Mouse (Mus musculus): ENCODE results near the gene Duox1.

DNA sequence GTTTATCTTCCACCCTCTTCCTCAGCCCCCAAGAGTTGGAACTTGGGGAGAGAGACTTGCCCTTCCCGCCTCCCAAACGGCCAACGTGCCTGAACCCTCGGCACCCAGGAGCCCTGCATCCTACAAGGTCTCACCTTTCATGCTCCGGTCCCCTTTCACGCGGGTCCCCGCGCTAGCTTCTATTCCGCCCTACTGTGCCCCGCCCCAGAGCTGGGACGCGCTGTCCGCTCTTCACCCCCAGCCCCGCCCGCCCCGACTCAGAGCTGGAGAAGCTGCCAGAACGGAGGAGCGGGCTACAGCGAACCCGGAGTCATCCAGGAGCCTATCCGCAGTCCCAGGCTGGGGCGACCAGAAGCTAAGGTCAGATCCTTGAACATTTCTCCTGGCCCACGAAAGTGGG is 1.9 kb upstream of the Duox1 start, which contains the start of gene Duoxa1:
- TF ChIP-seq POLR2A (IDR thresholded peaks at IDR 0.05; ENCODE audit: low read depth, low read length) (no peak), CTCF (IDR thresholded peaks at IDR 0.05; ENCODE audit: extremely low read depth, insufficient read length, insufficient replicate concordance, low read depth, low read length) (no peak)

All from small intestine, adult 2 months (tissue).